In genomic region chr11:31822556-31822955, GRCm38 (mm10) we compare ENCODE assay signal across 9 mouse cellular contexts. TPM values are rescaled to one million over a fixed set of nuclear protein-coding genes. Genes with fewer than 3 reads are reported as not detected.
A peak's percentile ranks its signal among the peaks of the same experiment; 100 is the strongest.
DNase-seq lines count a peak whose midpoint lies in the region; ATAC-seq and TF ChIP-seq lines count a peak whose summit lies in the region.
"Had no signal": no experiment of that assay in that cellular context is flagged by ENCODE, and none has a peak within 500 bp of the region (broad histone marks: within the 10 kb centered on the region; RNA-seq: fewer than 3 reads in every experiment).

No protein-coding gene starts in this region.

- WGBS in forebrain, embryonic 15.5 days, result 93% methylated on average over 9 of the region's 9 CpGs
- 89% methylated on average over 9 of the region's 9 CpGs for WGBS in forebrain, embryonic 16.5 days
- WGBS in liver, adult 2 months, result 61% methylated on average over 9 of the region's 9 CpGs
- WGBS in limb, embryonic 10.5 days, result 94% methylated on average over 9 of the region's 9 CpGs

- peaks cover 10% of the 10 kb centered on the region; the same call in 1 of the 2 replicates for H3K79me2 ChIP-seq in liver, adult 2 months (ENCODE audit: control insufficient read depth, insufficient read depth, low read length)

- no peak overlapping the region for H3K9ac ChIP-seq in forebrain, embryonic 15.5 days (replicated peaks)
- H3K9ac ChIP-seq in forebrain, embryonic 16.5 days (replicated peaks; ENCODE audit: low read depth, low read length), result no peak overlapping the region
- H3K9ac ChIP-seq in liver, adult 2 months (ENCODE audit: low read depth, low read length), result no peak overlapping the region

- H3K4me3 ChIP-seq in forebrain, embryonic 15.5 days, result no peak overlapping the region
- H3K4me3 ChIP-seq in forebrain, embryonic 16.5 days (replicated peaks; ENCODE audit: low read length), result no peak overlapping the region
- no peak overlapping the region for H3K4me3 ChIP-seq in liver, adult 2 months (ENCODE audit: insufficient read depth, low read depth, low read length)
- no peak overlapping the region for H3K4me3 ChIP-seq in limb, embryonic 10.5 days
- H3K4me3 ChIP-seq: forebrain, embryonic 10.5 days had no signal

- no peak overlapping the region for H3K4me2 ChIP-seq in forebrain, embryonic 15.5 days (replicated peaks)
- no peak overlapping the region for H3K4me2 ChIP-seq in forebrain, embryonic 16.5 days (ENCODE audit: low read length)

- peak; percentile 77 for DNase-seq in liver, adult 2 months (ENCODE audit: extremely low read depth, low read depth, low spot score)
- DNase-seq in liver, result no peak
- peak; percentile 90 for DNase-seq in adrenal gland, adult 2 months
- no peak for DNase-seq in limb, embryonic 10.5 days (ENCODE audit: low spot score)
- DNase-seq in urinary bladder, adult 18-20 months (ENCODE audit: low spot score in 2 of 2), result no peak
- DNase-seq in lung, adult 18-20 months, result no peak

- no peak for ATAC-seq in forebrain, embryonic 15.5 days (replicated peaks)
- ATAC-seq in forebrain, embryonic 16.5 days, result no peak

- H3K9me3 ChIP-seq in forebrain, embryonic 15.5 days, result no peaks in the 10 kb centered on the region
- no peaks in the 10 kb centered on the region for H3K9me3 ChIP-seq in forebrain, embryonic 16.5 days (ENCODE audit: control insufficient read depth, low read length)
- H3K9me3 ChIP-seq in limb, embryonic 10.5 days (replicated peaks), result no peaks in the 10 kb centered on the region
- H3K9me3 ChIP-seq: forebrain, embryonic 10.5 days had no signal

- TF ChIP-seq POLR2A in liver, adult 2 months (IDR thresholded peaks at IDR 0.05; ENCODE audit: extremely low read depth, insufficient read depth, low read length), result no peak

- H3K4me1 ChIP-seq in forebrain, embryonic 15.5 days, result 0 out of 2 replicates have a peak, but pooled peaks cover 4% of the 10 kb centered on the region
- no peaks in the 10 kb centered on the region for H3K4me1 ChIP-seq in forebrain, embryonic 16.5 days (replicated peaks; ENCODE audit: control insufficient read depth, insufficient read depth, low read length)
- H3K4me1 ChIP-seq in liver, adult 2 months (ENCODE audit: control insufficient read depth, insufficient read depth, low read length), result peaks cover 31% of the 10 kb centered on the region
- H3K4me1 ChIP-seq in limb, embryonic 10.5 days, result peaks cover 20% of the 10 kb centered on the region

- H3K36me3 ChIP-seq in forebrain, embryonic 15.5 days, result no peaks in the 10 kb centered on the region
- no peaks in the 10 kb centered on the region for H3K36me3 ChIP-seq in forebrain, embryonic 16.5 days (ENCODE audit: control insufficient read depth, insufficient read depth)
- H3K36me3 ChIP-seq in liver, adult 2 months (ENCODE audit: control insufficient read depth, insufficient read depth, low read length), result no peaks in the 10 kb centered on the region
- H3K36me3 ChIP-seq in limb, embryonic 10.5 days, result no peaks in the 10 kb centered on the region
- H3K36me3 ChIP-seq: forebrain, embryonic 10.5 days had no signal

- H3K27ac ChIP-seq in forebrain, embryonic 15.5 days (replicated peaks), result 0 out of 2 replicates have a peak overlapping the region, but pooled peaks have one; percentile 15
- no peak overlapping the region for H3K27ac ChIP-seq in forebrain, embryonic 16.5 days (ENCODE audit: low read length)
- H3K27ac ChIP-seq in liver, adult 2 months (replicated peaks; ENCODE audit: insufficient read depth, low read depth, low read length), result no peak overlapping the region
- H3K27ac ChIP-seq in limb, embryonic 10.5 days, result peak overlapping the region; percentile 40
- H3K27ac ChIP-seq: forebrain, embryonic 10.5 days had no signal

- TF ChIP-seq CTCF in liver, adult 2 months (IDR thresholded peaks at IDR 0.05; ENCODE audit: low read depth, low read length), result no peak

- no peaks in the 10 kb centered on the region for H3K27me3 ChIP-seq in forebrain, embryonic 15.5 days
- H3K27me3 ChIP-seq in forebrain, embryonic 16.5 days (replicated peaks; ENCODE audit: control insufficient read depth, insufficient read depth, low read length), result no peaks in the 10 kb centered on the region
- no peaks in the 10 kb centered on the region for H3K27me3 ChIP-seq in liver, adult 2 months (ENCODE audit: control insufficient read depth, insufficient read depth, low read length)
- H3K27me3 ChIP-seq in limb, embryonic 10.5 days (ENCODE audit: low read depth, poor library complexity, severe bottlenecking), result no peaks in the 10 kb centered on the region

RNA-seq across cellular contexts. Expression of gene Cpeb4, which starts 49.5 kb away (rescaled TPM):
- polyA plus RNA-seq in forebrain, embryonic 15.5 days (2015; fragmentation: Nextera tagmentation; extraction: Ambion mirVana), result 15.9 and 16.4 TPM in 2 replicates
- polyA plus RNA-seq in forebrain, embryonic 16.5 days (2015; fragmentation: Nextera tagmentation; extraction: Ambion mirVana), result 20.8 and 21.3 TPM in 2 replicates
- total RNA-seq in liver, adult 2 months (2014; rRNA removed), result 30.6 and 37.0 TPM in 2 replicates
- polyA plus RNA-seq in liver, adult 2 months (2012; rRNA removed), result 9.0 and 10.3 TPM in 2 replicates
- total RNA-seq in adrenal gland, adult 2 months (2021), result 100 to 1,000 TPM in 1 of 2 experiments, 10 to 100 TPM in 1; 70.1 to 200 TPM
- 6.8 and 12.3 TPM in 2 replicates for polyA plus RNA-seq in adrenal gland, adult 2 months (2012; rRNA removed)
- polyA plus RNA-seq in limb, embryonic 10.5 days (2016; fragmentation: Nextera tagmentation; extraction: Ambion mirVana), result 1.0 and 1.7 TPM in 2 replicates

Comparison
In these comparisons a context has a peak if more than half of its experiments do, and no peak if none do; other contexts are left out.
1. H3K27ac ChIP-seq: peak in forebrain, embryonic 15.5 days (single experiment) and limb, embryonic 10.5 days (single experiment); none in forebrain, embryonic 16.5 days (single experiment) and liver, adult 2 months (single experiment).
2. DNase-seq: peak in liver, adult 2 months (single experiment) and adrenal gland, adult 2 months (single experiment); none in liver (single experiment), limb, embryonic 10.5 days (single experiment), urinary bladder, adult 18-20 months (0 of 2) and lung, adult 18-20 months (0 of 2).